ENCODE assay signal across 8 mouse cellular contexts in the genomic region with DNA sequence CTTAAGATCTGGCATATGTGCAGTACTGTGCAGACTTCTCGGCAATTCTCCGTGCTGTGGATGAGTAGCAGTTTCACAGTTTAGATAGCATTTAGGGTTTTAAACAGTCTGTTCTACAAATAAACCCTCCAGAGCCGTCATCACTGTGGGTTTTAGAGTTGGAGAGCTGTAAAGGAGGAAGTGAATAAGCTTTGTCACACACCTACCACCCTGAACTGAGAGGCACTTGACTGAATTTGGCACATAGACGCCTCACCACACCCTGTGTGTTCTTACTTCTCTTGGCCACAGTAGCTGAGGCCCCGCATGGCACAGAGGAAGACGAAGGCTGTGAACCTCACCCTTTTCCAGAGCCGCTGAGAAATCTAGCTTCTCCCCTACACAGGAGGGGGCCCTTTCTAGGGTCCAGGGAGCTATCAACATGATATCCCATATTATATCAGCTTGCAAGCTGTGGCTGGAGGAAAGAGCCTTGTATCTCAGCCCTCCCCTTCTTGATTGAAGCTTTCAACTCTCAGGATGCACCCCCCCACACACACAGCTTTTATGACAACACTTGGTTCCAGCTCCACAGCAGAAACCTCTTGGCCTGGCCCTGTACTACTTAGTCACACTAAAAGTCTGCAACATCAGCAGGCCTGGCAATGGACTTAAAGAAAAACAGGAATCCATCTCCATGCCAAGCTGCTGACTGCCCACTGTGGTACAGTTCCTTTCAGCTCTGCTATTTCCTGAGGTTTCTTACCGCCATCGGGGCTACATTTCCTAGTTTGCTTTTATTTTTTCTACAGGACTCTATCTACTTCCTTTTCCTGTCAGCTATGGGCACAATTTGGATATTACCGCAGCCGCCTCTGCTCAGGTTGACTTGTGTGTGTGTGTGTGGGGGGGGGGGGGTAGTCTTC. TPM values are rescaled to one million over a fixed set of nuclear protein-coding genes. Genes with fewer than 3 reads are reported as not detected.
DNase-seq lines count a peak whose midpoint lies in the region; ATAC-seq and TF ChIP-seq lines count a peak whose summit lies in the region.

No protein-coding gene starts in this region.

- no peak overlapping the region for H3K4me3 ChIP-seq in limb, embryonic 15.5 days
- H3K4me3 ChIP-seq in limb, embryonic 10.5 days: no peak overlapping the region
- no peak overlapping the region for H3K4me3 ChIP-seq in embryonic fibroblast, embryonic 13.5 days (ENCODE audit: insufficient read depth, low read length)
- no peak overlapping the region for H3K4me3 ChIP-seq in left cerebral cortex, adult 2 months
- no peak overlapping the region for H3K4me3 ChIP-seq in thymus, adult 2 months (ENCODE audit: control insufficient read depth, insufficient read depth, low read length)

- H3K36me3 ChIP-seq in limb, embryonic 15.5 days: no peaks in the 10 kb centered on the region
- no peaks in the 10 kb centered on the region for H3K36me3 ChIP-seq in limb, embryonic 10.5 days
- H3K36me3 ChIP-seq in thymus, adult 2 months (ENCODE audit: control insufficient read depth, insufficient read depth, low read length): no peaks in the 10 kb centered on the region

- H3K4me2 ChIP-seq in limb, embryonic 15.5 days: no peak overlapping the region

- intact Hi-C loops in left cerebral cortex, adult 2 months (cut with DNase I): loop anchor here (1.0 kb wide), 1 partner anchor 408 kb away; no protein-coding TSS in a partner anchor

- peaks cover 7% of the 10 kb centered on the region; the same call in 1 of the 2 replicates for H3K4me1 ChIP-seq in limb, embryonic 15.5 days
- H3K4me1 ChIP-seq in limb, embryonic 10.5 days: no peaks in the 10 kb centered on the region
- peaks cover 2% of the 10 kb centered on the region; the same call in 1 of the 2 replicates for H3K4me1 ChIP-seq in embryonic fibroblast, embryonic 13.5 days (ENCODE audit: control insufficient read depth, insufficient read depth, low read length)
- H3K4me1 ChIP-seq in thymus, adult 2 months (replicated peaks; ENCODE audit: control insufficient read depth, insufficient read depth, low read length): peaks cover 25% of the 10 kb centered on the region

- TF ChIP-seq POLR2A in embryonic fibroblast, embryonic 13.5 days (IDR thresholded peaks at IDR 0.05; ENCODE audit: low read depth, low read length): no peak
- TF ChIP-seq POLR2A in thymus, adult 2 months (IDR thresholded peaks at IDR 0.05; ENCODE audit: control insufficient read depth, extremely low read depth, insufficient read depth, low read length, poor library complexity): no peak

- no peak for TF ChIP-seq CTCF in embryonic fibroblast, embryonic 13.5 days (IDR thresholded peaks at IDR 0.05; ENCODE audit: borderline replicate concordance, insufficient read depth, low read length)
- no peak for TF ChIP-seq CTCF in left cerebral cortex, adult 2 months (IDR thresholded peaks at IDR 0.05)
- TF ChIP-seq CTCF in thymus, adult 2 months (IDR thresholded peaks at IDR 0.05; ENCODE audit: borderline replicate concordance, control insufficient read depth, extremely low read depth, insufficient read depth, low read length, poor library complexity): no peak

- ATAC-seq in limb, embryonic 15.5 days (ENCODE audit: insufficient number of reproducible peaks, low FRiP score, low TSS enrichment, low read depth): no peak; the same call in 1 of the 2 replicates
- ATAC-seq in megakaryocyte progenitor cell, adult 5-6 weeks (replicated peaks; ENCODE audit: poor library complexity): peak; percentile 70

- DNase-seq in limb, embryonic 10.5 days (ENCODE audit: low spot score): no peak
- DNase-seq in left cerebral cortex, adult 2 months (ENCODE audit: extremely low spot score in 1 of 2, low spot score in 2 of 2): peak; percentile 44 to 49
- DNase-seq in thymus, adult 2 months: peak; percentile 50
- DNase-seq in urinary bladder, adult 18-20 months (ENCODE audit: low spot score in 2 of 2): no peak
- DNase-seq in adrenal gland, adult (ENCODE audit: inconsistent age in 2 of 2, low spot score in 1 of 2): no peak

- no peaks in the 10 kb centered on the region for H3K9me3 ChIP-seq in limb, embryonic 15.5 days
- no peaks in the 10 kb centered on the region for H3K9me3 ChIP-seq in limb, embryonic 10.5 days (replicated peaks)

- H3K27ac ChIP-seq in limb, embryonic 15.5 days: peak overlapping the region; percentile 67
- H3K27ac ChIP-seq in limb, embryonic 10.5 days: no peak overlapping the region
- H3K27ac ChIP-seq in embryonic fibroblast, embryonic 13.5 days (ENCODE audit: insufficient read depth, low read length): 0 out of 2 replicates have a peak overlapping the region, but pooled peaks have one; percentile 38
- H3K27ac ChIP-seq in left cerebral cortex, adult 2 months: peak overlapping the region; percentile 67; the same call in 1 of the 2 replicates
- H3K27ac ChIP-seq in thymus, adult 2 months (ENCODE audit: control insufficient read depth, insufficient read depth, low read length): peak overlapping the region; percentile 90

- WGBS in limb, embryonic 15.5 days: 72% methylated on average over 11 of the region's 11 CpGs
- WGBS in limb, embryonic 10.5 days: 79% methylated on average over 11 of the region's 11 CpGs
- 7% methylated on average over 11 of the region's 11 CpGs for WGBS in thymus, adult 2 months

- H3K9ac ChIP-seq in limb, embryonic 15.5 days: no peak overlapping the region

- no peaks in the 10 kb centered on the region for H3K27me3 ChIP-seq in limb, embryonic 15.5 days
- H3K27me3 ChIP-seq in limb, embryonic 10.5 days (ENCODE audit: low read depth, poor library complexity, severe bottlenecking): no peaks in the 10 kb centered on the region
- no peaks in the 10 kb centered on the region for H3K27me3 ChIP-seq in thymus, adult 2 months (ENCODE audit: control insufficient read depth, insufficient read depth, low read length)

RNA-seq across cellular contexts. Expression of a gene that starts 35.9 kb away (rescaled TPM):
- 8.8 and 9.1 TPM in 2 replicates for polyA plus RNA-seq in limb, embryonic 15.5 days (2015; fragmentation: Nextera tagmentation; extraction: Ambion mirVana)
- polyA plus RNA-seq in limb, embryonic 10.5 days (2016; fragmentation: Nextera tagmentation; extraction: Ambion mirVana): 2.7 and 3.5 TPM in 2 replicates
- polyA plus RNA-seq in embryonic fibroblast, embryonic 13.5 days (2011; ENCODE audit: insufficient read length, low read depth, missing spikeins): 29.5 and 31.8 TPM in 2 replicates
- total RNA-seq in left cerebral cortex, adult 2 months (2021): 10 to 100 TPM; 24.8 to 27.3 TPM
- 88.8 and 91.9 TPM in 2 replicates for total RNA-seq in megakaryocyte progenitor cell, adult 5-6 weeks (2015)
- 58.2 and 75.7 TPM in 2 replicates for total RNA-seq in megakaryocyte progenitor cell, adult 5-6 weeks (2017)
- 26.5 and 30.1 TPM in 2 replicates for polyA plus RNA-seq in thymus, adult 2 months (2012; rRNA removed)

Comparison
In these comparisons a context has a peak if more than half of its experiments do, and no peak if none do; other contexts are left out.
1. DNase-seq: peak in left cerebral cortex, adult 2 months (2 of 2) and thymus, adult 2 months (single experiment); none in limb, embryonic 10.5 days (single experiment), urinary bladder, adult 18-20 months (0 of 2) and adrenal gland, adult (0 of 2).